ENCODE assay signal across 8 mouse cellular contexts in the genomic region with DNA sequence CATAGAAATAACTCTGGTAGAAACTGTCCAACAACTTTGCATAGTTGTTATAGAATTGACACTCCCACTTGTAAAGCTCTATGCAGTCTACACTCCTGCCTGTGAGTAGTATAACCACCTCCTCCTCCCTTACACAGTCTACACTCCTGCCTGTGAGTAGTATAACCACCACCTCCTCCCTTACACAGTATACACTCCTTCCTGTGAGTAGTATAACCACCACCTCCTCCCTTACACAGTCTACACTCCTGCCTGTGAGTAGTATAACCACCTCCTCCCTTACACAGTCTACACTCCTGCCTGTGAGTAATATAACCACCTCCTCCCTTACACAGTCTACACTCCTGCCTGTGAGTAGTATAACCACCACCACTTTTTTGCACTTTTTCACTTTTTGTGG. TPM values are rescaled to one million over a fixed set of nuclear protein-coding genes. Genes with fewer than 3 reads are reported as not detected.
DNase-seq lines count a peak whose midpoint lies in the region; ATAC-seq lines count a peak whose summit lies in the region.
"Not testable (repeated sequence)": the region's sequence is repeated elsewhere in the genome, so short reads cannot be mapped to it uniquely, and the experiment has no call there.

No protein-coding gene starts in this region.

- not testable (repeated sequence) for H3K4me2 ChIP-seq in heart, embryonic 13.5 days; intestine, embryonic 15.5 days (replicated peaks); liver, embryonic 13.5 days; midbrain, embryonic 13.5 days (replicated peaks)

- not testable (repeated sequence) for H3K9me3 ChIP-seq in heart, embryonic 13.5 days; intestine, embryonic 15.5 days; liver, embryonic 13.5 days (replicated peaks); midbrain, embryonic 13.5 days

- peak; percentile 55 for DNase-seq in 416B (ENCODE audit: low read depth)
- peak; percentile 57 for DNase-seq in c-Kit-positive CD71-negative TER-119-negative erythroid progenitor cells, embryonic 14.5 days (ENCODE audit: low read depth)
- DNase-seq in liver, embryonic 13.5 days, result not testable (repeated sequence)
- peak; percentile 25 for DNase-seq in retina, postnatal 1 day

- H3K4me1 ChIP-seq in heart, embryonic 13.5 days; intestine, embryonic 15.5 days (replicated peaks); liver, embryonic 13.5 days (replicated peaks); midbrain, embryonic 13.5 days (replicated peaks): not testable (repeated sequence)

- H3K27ac ChIP-seq in heart, embryonic 13.5 days (replicated peaks); intestine, embryonic 15.5 days; liver, embryonic 13.5 days; midbrain, embryonic 13.5 days: not testable (repeated sequence)

- peaks cover 42% of the 10 kb centered on the region for H3K36me3 ChIP-seq in heart, embryonic 13.5 days
- not testable (repeated sequence) for H3K36me3 ChIP-seq in intestine, embryonic 15.5 days
- peaks cover 16% of the 10 kb centered on the region for H3K36me3 ChIP-seq in liver, embryonic 13.5 days
- H3K36me3 ChIP-seq in midbrain, embryonic 13.5 days, result peaks cover 22% of the 10 kb centered on the region

- not testable (repeated sequence) for H3K9ac ChIP-seq in heart, embryonic 13.5 days; intestine, embryonic 15.5 days; liver, embryonic 13.5 days; midbrain, embryonic 13.5 days (replicated peaks)

- ATAC-seq in erythroid progenitor cell, adult 5-6 weeks (replicated peaks; ENCODE audit: low FRiP score, poor library complexity, severe bottlenecking), result peak; percentile 99
- ATAC-seq in heart, embryonic 13.5 days (ENCODE audit: extremely low read depth, insufficient number of reproducible peaks, low FRiP score, low TSS enrichment), result peak; percentile 73
- ATAC-seq in intestine, embryonic 15.5 days, result peak; percentile 80
- ATAC-seq in liver, embryonic 13.5 days (ENCODE audit: low read depth), result peak; percentile 74
- ATAC-seq in midbrain, embryonic 13.5 days, result peak; percentile 94

- H3K4me3 ChIP-seq in heart, embryonic 13.5 days; intestine, embryonic 15.5 days (replicated peaks); liver, embryonic 13.5 days (replicated peaks); midbrain, embryonic 13.5 days (replicated peaks): not testable (repeated sequence)

- not testable (repeated sequence) for H3K27me3 ChIP-seq in heart, embryonic 13.5 days (replicated peaks); intestine, embryonic 15.5 days (replicated peaks); liver, embryonic 13.5 days; midbrain, embryonic 13.5 days

RNA-seq across cellular contexts. Expression of a gene that starts 27.7 kb away (rescaled TPM):
- 38.6 and 77.5 TPM in 2 replicates for total RNA-seq in erythroid progenitor cell, adult 5-6 weeks (2015; ENCODE audit: low replicate concordance)
- total RNA-seq in erythroid progenitor cell, adult 5-6 weeks (2017; ENCODE audit: low replicate concordance), result 28.5 and 42.0 TPM in 2 replicates
- 5.6 and 6.5 TPM in 2 replicates for polyA plus RNA-seq in heart, embryonic 13.5 days (2015; fragmentation: Nextera tagmentation; extraction: Ambion mirVana)
- 8.5 and 8.7 TPM in 2 replicates for polyA plus RNA-seq in intestine, embryonic 15.5 days (2015; fragmentation: Nextera tagmentation; extraction: Ambion mirVana)
- 3.1 and 3.4 TPM in 2 replicates for polyA plus RNA-seq in liver, embryonic 13.5 days (2015; fragmentation: Nextera tagmentation; extraction: Ambion mirVana)
- 12.4 and 13.1 TPM in 2 replicates for polyA plus RNA-seq in midbrain, embryonic 13.5 days (2015; fragmentation: Nextera tagmentation; extraction: Ambion mirVana)
